Mouse (Mus musculus): ENCODE measurements at regions not wholly inside any gene's neighbourhood (a gene's known extent, or its start where the extent isn't known, plus 50 kb on each side); places are given as distances from the start of the nearest gene placed in this dataset.

DNA sequence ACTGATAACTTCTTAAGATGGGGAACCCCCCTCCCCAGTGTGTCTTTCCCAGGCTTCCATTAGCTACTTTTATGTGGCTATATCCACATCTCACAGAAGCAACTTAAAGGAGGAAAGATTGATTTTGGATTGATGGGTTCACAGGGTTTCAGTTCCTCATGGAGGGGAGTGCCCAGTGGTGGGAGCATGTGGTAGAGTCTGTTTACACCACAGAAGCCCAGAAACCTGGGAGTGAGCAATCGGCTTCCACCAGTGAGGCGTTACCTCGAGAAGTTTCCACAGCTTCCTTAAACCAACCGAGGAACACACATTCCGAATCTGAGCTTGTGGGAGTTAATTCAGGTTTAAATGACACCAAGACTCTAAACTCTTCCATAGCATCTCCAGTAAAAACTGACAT, 106.1 kb downstream of the Sec61b start:
- TF ChIP-seq CTCF (IDR thresholded peaks at IDR 0.05; ENCODE audit: insufficient read depth, low read length) (no peak), POLR2A (IDR thresholded peaks at IDR 0.05; ENCODE audit: borderline replicate concordance, extremely low read depth, low read depth, low read length) (no peak)
